In genomic region chr5:65287751-65288701, GRCm38 (mm10) we compare ENCODE assay signal across 13 mouse cellular contexts. TPM values are rescaled to one million over a fixed set of nuclear protein-coding genes. Genes with fewer than 3 reads are reported as not detected.
DNase-seq lines count a peak whose midpoint lies in the region; ATAC-seq and TF ChIP-seq lines count a peak whose summit lies in the region.
"Had no signal": no experiment of that assay in that cellular context is flagged by ENCODE, and none has a peak within 500 bp of the region (broad histone marks: within the 10 kb centered on the region; RNA-seq: fewer than 3 reads in every experiment).

No protein-coding gene starts in this region.

- DNase-seq in cerebellum, postnatal 4 days (ENCODE audit: low spot score in 2 of 2) = no peak
- peak; percentile 19 for DNase-seq in layer of hippocampus, adult 9-11 months
- DNase-seq in layer of hippocampus, adult 11-12 months (ENCODE audit: low spot score) = no peak
- peak; percentile 78 to 83 for DNase-seq in cerebellum, postnatal 14 days
- DNase-seq in lung, adult 2 months = no peak
- no peak for DNase-seq in kidney, postnatal 4 days
- DNase-seq: heart, postnatal 14 days; thymus, postnatal 4 days had no signal

- 33% methylated on average over 24 of the region's 24 CpGs for WGBS in olfactory bulb, adult 2 months
- 83% methylated on average over 24 of the region's 24 CpGs for WGBS in lung, adult 2 months

- H3K4me1 ChIP-seq in olfactory bulb, adult 2 months (ENCODE audit: control insufficient read depth, insufficient read depth, low read length) = peaks cover 7% of the 10 kb centered on the region
- no peaks in the 10 kb centered on the region for H3K4me1 ChIP-seq in lung, adult 2 months (ENCODE audit: control insufficient read depth, insufficient read depth, low read length)
- H3K4me1 ChIP-seq: intestine, embryonic 15.5 days; neural tube, embryonic 12.5 days had no signal

- peak overlapping the region; percentile 36; the same call in 1 of the 2 replicates for H3K27ac ChIP-seq in olfactory bulb, adult 2 months (ENCODE audit: insufficient read depth, low read depth, low read length)
- H3K27ac ChIP-seq: intestine, embryonic 15.5 days; neural tube, embryonic 12.5 days had no signal

- no peak for TF ChIP-seq POLR2A in olfactory bulb, adult 2 months (IDR thresholded peaks at IDR 0.05; ENCODE audit: insufficient read depth, low read depth, low read length)
- no peak for TF ChIP-seq POLR2A in lung, adult 2 months (IDR thresholded peaks at IDR 0.05; ENCODE audit: borderline replicate concordance, extremely low read depth, low read depth, low read length)

- peak; percentile 83 for ATAC-seq in cerebellum, adult (ENCODE audit: insufficient number of reproducible peaks, low FRiP score, low TSS enrichment)
- ATAC-seq: intestine, embryonic 15.5 days had no signal

- H3K4me3 ChIP-seq in olfactory bulb, adult 2 months (ENCODE audit: insufficient read depth, low read depth, low read length) = no peak overlapping the region
- H3K4me3 ChIP-seq in lung, adult 2 months (replicated peaks; ENCODE audit: extremely low read depth, low read depth, low read length) = no peak overlapping the region
- H3K4me3 ChIP-seq: intestine, embryonic 15.5 days; megakaryocyte, embryonic 14.5 days; neural tube, embryonic 12.5 days had no signal

- peak; percentile 22; the same call in 1 of the 2 replicates for TF ChIP-seq CTCF in olfactory bulb, adult 2 months (IDR thresholded peaks at IDR 0.05; ENCODE audit: insufficient read depth, low read depth, low read length)
- no peak for TF ChIP-seq CTCF in lung, adult 2 months (IDR thresholded peaks at IDR 0.05; ENCODE audit: insufficient read depth, low read length)

RNA-seq across cellular contexts. Expression of gene Rfc1, which starts 47.4 kb away (rescaled TPM):
- not detected in 2 replicates for polyA plus RNA-seq in olfactory bulb, adult 2 months (2012; ENCODE audit: insufficient read depth, insufficient read length, low replicate concordance, missing spikeins)
- polyA plus RNA-seq in lung, adult 2 months (2012; rRNA removed) = 7.4 and 11.6 TPM in 2 replicates

Comparison
In these comparisons a context has a peak if more than half of its experiments do, and no peak if none do; other contexts are left out.
1. DNase-seq: peak in layer of hippocampus, adult 9-11 months (single experiment) and cerebellum, postnatal 14 days (2 of 2); none in cerebellum, postnatal 4 days (0 of 2), layer of hippocampus, adult 11-12 months (single experiment), lung, adult 2 months (single experiment) and kidney, postnatal 4 days (0 of 2).